Mouse (Mus musculus) heart, embryonic 15.5 days (tissue): ENCODE measurements at regions not wholly inside any gene's neighbourhood (a gene's known extent, or its start where the extent isn't known, plus 50 kb on each side); places are given as distances from the start of the nearest gene placed in this dataset.
A peak's percentile ranks its signal among the peaks of the same experiment; 100 is the strongest.

Experiments
- ATAC-seq: fragments of 200-750 bp; cut with Nextera tagmentation; replicated peaks from 2 replicates; pipeline ENCODE4 v1.8.0; 2017; ENCODE audit warnings: low read depth, moderate TSS enrichment; ENCODE audit not compliant: insufficient number of reproducible peaks, insufficient read depth, low FRiP score
- H3K27ac ChIP-seq: fragments of 300-500 bp; sonication (generic); 2 replicates; pipeline ENCODE4 v1.5.1; 2015; ENCODE audit warnings: mild to moderate bottlenecking, inconsistent platforms
- H3K27me3 ChIP-seq: fragments of 300-500 bp; sonication (generic); 2 replicates; pipeline ENCODE4 v1.6.1; 2015; ENCODE audit warnings: inconsistent platforms
- H3K36me3 ChIP-seq: fragments of 300-500 bp; sonication (generic); 2 replicates; pipeline ENCODE4 v1.6.1; 2015; ENCODE audit warnings: mild to moderate bottlenecking, inconsistent platforms
- H3K4me1 ChIP-seq: fragments of 300-500 bp; sonication (generic); replicated peaks from 2 replicates; pipeline ENCODE4 v1.6.1; 2015; ENCODE audit warnings: inconsistent platforms
- H3K4me2 ChIP-seq: fragments of 300-500 bp; sonication (generic); 2 replicates; pipeline ENCODE4 v1.6.1; 2015; ENCODE audit warnings: inconsistent platforms, mild to moderate bottlenecking, moderate library complexity
- H3K4me3 ChIP-seq: fragments of 300-500 bp; sonication (generic); 2 replicates; pipeline ENCODE4 v1.5.1; 2015; ENCODE audit warnings: mild to moderate bottlenecking, inconsistent platforms
- H3K9ac ChIP-seq: fragments of 300-500 bp; sonication (generic); 2 replicates; pipeline ENCODE4 v1.6.1; 2015; ENCODE audit warnings: mild to moderate bottlenecking, inconsistent platforms
- H3K9me3 ChIP-seq: fragments of 300-500 bp; sonication (generic); replicated peaks from 2 replicates; pipeline ENCODE4 v1.6.1; 2016; ENCODE audit warnings: inconsistent platforms
- WGBS: fragments of 180-500 bp; shearing (Covaris S2); methylation state at CpG from one replicate; pipeline ENCODE4 v1.1.7; 2015; ENCODE audit warnings: mixed read lengths; 5-methylcytosine and 5-hydroxymethylcytosine counted together

- H3K9me3 ChIP-seq: no peaks in the 10 kb centered on the region
- H3K27ac ChIP-seq: no peak overlapping the region
- H3K4me1 ChIP-seq: no peaks in the 10 kb centered on the region
- 63% methylated on average over 7 of the region's 7 CpGs for WGBS
- ATAC-seq: no peak
- no peak overlapping the region for H3K9ac ChIP-seq
- H3K4me3 ChIP-seq: no peak overlapping the region
- no peaks in the 10 kb centered on the region for H3K36me3 ChIP-seq
- H3K27me3 ChIP-seq: no peaks in the 10 kb centered on the region
- no peak overlapping the region for H3K4me2 ChIP-seq
Observed at GRCm38 (mm10) chr3:129386522-129386921, 54.0 kb upstream of the Enpep start.

- Histone ChIP-seq H3K4me1 (peaks cover 10% of the 10 kb centered on the region), H3K9me3 (no peaks in the 10 kb centered on the region), H3K27ac (no peak overlapping the region), H3K9ac (no peak overlapping the region), H3K4me3 (no peak overlapping the region), H3K4me2 (no peak overlapping the region), H3K36me3 (no peaks in the 10 kb centered on the region), H3K27me3 (no peaks in the 10 kb centered on the region)
- 93% methylated on average over 11 of the region's 11 CpGs for WGBS
- no peak for ATAC-seq
Observed at GRCm38 (mm10) chr3:129390506-129390905, 58.0 kb upstream of the Enpep start.

- Histone ChIP-seq H3K27ac (no peak overlapping the region; the same call in 1 of the 2 replicates), H3K27me3 (no peaks in the 10 kb centered on the region), H3K4me3 (no peak overlapping the region), H3K4me2 (no peak overlapping the region), H3K4me1 (peaks cover 10% of the 10 kb centered on the region), H3K9ac (no peak overlapping the region), H3K36me3 (no peaks in the 10 kb centered on the region), H3K9me3 (no peaks in the 10 kb centered on the region)
- 39% methylated on average over 14 of the region's 14 CpGs for WGBS
- no peak; the same call in 1 of the 2 replicates for ATAC-seq
Observed at GRCm38 (mm10) chr3:129391888-129392813, 59.6 kb upstream of the Enpep start.

- no peak overlapping the region for H3K9ac ChIP-seq
- no peaks in the 10 kb centered on the region for H3K27me3 ChIP-seq
- no peaks in the 10 kb centered on the region for H3K9me3 ChIP-seq
- no peak overlapping the region for H3K27ac ChIP-seq
- ATAC-seq: no peak
- peaks cover 13% of the 10 kb centered on the region for H3K4me1 ChIP-seq
- H3K4me2 ChIP-seq: 0 out of 2 replicates have a peak overlapping the region, but pooled peaks have one; percentile 2
- 79% methylated on average over 23 of the region's 23 CpGs for WGBS
- H3K36me3 ChIP-seq: no peaks in the 10 kb centered on the region
- peak overlapping the region; percentile 18; the same call in 1 of the 2 replicates for H3K4me3 ChIP-seq
Observed at GRCm38 (mm10) chr3:129392814-129393804, 60.6 kb upstream of the Enpep start.

GRCm38 (mm10) chr3:129397481-129397880 lies 65.0 kb upstream of the Enpep start:
- Histone ChIP-seq H3K9me3 (no peaks in the 10 kb centered on the region), H3K4me2 (no peak overlapping the region), H3K4me1 (peaks cover 6% of the 10 kb centered on the region), H3K4me3 (no peak overlapping the region), H3K36me3 (no peaks in the 10 kb centered on the region), H3K9ac (no peak overlapping the region), H3K27ac (no peak overlapping the region), H3K27me3 (no peaks in the 10 kb centered on the region)
- WGBS: 20% methylated on average over 4 of the region's 4 CpGs
- ATAC-seq: no peak

GRCm38 (mm10) chr3:129400092-129400924 lies 67.8 kb upstream of the Enpep start:
- Histone ChIP-seq H3K27me3 (no peaks in the 10 kb centered on the region), H3K9ac (no peak overlapping the region), H3K9me3 (no peaks in the 10 kb centered on the region), H3K27ac (no peak overlapping the region), H3K4me3 (no peak overlapping the region), H3K36me3 (no peaks in the 10 kb centered on the region), H3K4me1 (peaks cover 3% of the 10 kb centered on the region; the same call in 1 of the 2 replicates), H3K4me2 (no peak overlapping the region)
- ATAC-seq: no peak
- 78% methylated on average over 12 of the region's 12 CpGs for WGBS

GRCm38 (mm10) chr3:129411389-129412054 lies 79.0 kb upstream of the Enpep start:
- Histone ChIP-seq H3K4me2 (no peak overlapping the region), H3K9me3 (no peaks in the 10 kb centered on the region), H3K27me3 (no peaks in the 10 kb centered on the region), H3K4me1 (no peaks in the 10 kb centered on the region), H3K4me3 (no peak overlapping the region), H3K9ac (no peak overlapping the region), H3K36me3 (no peaks in the 10 kb centered on the region), H3K27ac (no peak overlapping the region)
- no peak for ATAC-seq
- 89% methylated on average over 13 of the region's 13 CpGs for WGBS

- no peaks in the 10 kb centered on the region for H3K4me1 ChIP-seq
- H3K36me3 ChIP-seq: no peaks in the 10 kb centered on the region
- H3K9ac ChIP-seq: no peak overlapping the region
- WGBS: 63% methylated on average over 11 of the region's 11 CpGs
- no peak overlapping the region for H3K27ac ChIP-seq
- no peak overlapping the region for H3K4me2 ChIP-seq
- no peaks in the 10 kb centered on the region for H3K27me3 ChIP-seq
- no peak overlapping the region for H3K4me3 ChIP-seq
- no peak for ATAC-seq
- no peaks in the 10 kb centered on the region for H3K9me3 ChIP-seq
Observed at GRCm38 (mm10) chr3:129412126-129412960, 79.8 kb upstream of the Enpep start.

GRCm38 (mm10) chr3:129412961-129413246 lies 80.4 kb upstream of the Enpep start:
- H3K4me2 ChIP-seq: no peak overlapping the region
- 88% methylated on average over 8 of the region's 8 CpGs for WGBS
- ATAC-seq: no peak

GRCm38 (mm10) chr3:129415656-129416055 lies 83.1 kb upstream of the Enpep start:
- Histone ChIP-seq H3K27me3 (no peaks in the 10 kb centered on the region), H3K4me1 (no peaks in the 10 kb centered on the region), H3K27ac (no peak overlapping the region), H3K36me3 (no peaks in the 10 kb centered on the region), H3K4me3 (no peak overlapping the region), H3K9me3 (no peaks in the 10 kb centered on the region), H3K4me2 (no peak overlapping the region), H3K9ac (no peak overlapping the region)
- 75% methylated on average over 5 of the region's 5 CpGs for WGBS
- no peak for ATAC-seq

More at GRCm38 (mm10) chr3:129412961-129413246, 80.4 kb upstream of the Enpep start:
- Histone ChIP-seq H3K27ac (no peak overlapping the region), H3K27me3 (no peaks in the 10 kb centered on the region), H3K36me3 (no peaks in the 10 kb centered on the region), H3K9ac (no peak overlapping the region), H3K4me3 (no peak overlapping the region), H3K9me3 (no peaks in the 10 kb centered on the region), H3K4me1 (no peaks in the 10 kb centered on the region)
